Mouse (Mus musculus) bone marrow, adult 2 months (tissue): ENCODE data around the gene Ccdc9.

Experiments used
- CTCF ChIP-seq: fragments of 200-500 bp; IDR thresholded peaks from 2 replicates; pipeline ENCODE4 v1.5.1; 2011; ENCODE audit warnings: low read length, control low read depth; ENCODE audit not compliant: control insufficient read depth, insufficient read depth
- POLR2A ChIP-seq: fragments of 200-500 bp; IDR thresholded peaks from 2 replicates; pipeline ENCODE4 v1.6.1; 2011; ENCODE audit warnings: low read depth, mild to moderate bottlenecking, control low read depth, low read length, borderline replicate concordance; ENCODE audit not compliant: control insufficient read depth

- TF ChIP-seq CTCF (peak; percentile 5; the same call in 1 of the 2 replicates), POLR2A (peak; percentile 89)
Observed at GRCm38 (mm10) chr7:16273766-16274140, 12.8 kb downstream of the Ccdc9 start.
